9 mouse cellular contexts compared by ENCODE assay signal in genomic region chr13:49581541-49582530, GRCm38 (mm10). TPM values are rescaled to one million over a fixed set of nuclear protein-coding genes. Genes with fewer than 3 reads are reported as not detected.
A peak's percentile ranks its signal among the peaks of the same experiment; 100 is the strongest.
DNase-seq lines count a peak whose midpoint lies in the region; ATAC-seq and TF ChIP-seq lines count a peak whose summit lies in the region.
"Had no signal": no experiment of that assay in that cellular context is flagged by ENCODE, and none has a peak within 500 bp of the region (broad histone marks: within the 10 kb centered on the region; RNA-seq: fewer than 3 reads in every experiment).

Omd (plus strand) TSS chr13:49582462.

- no peak within 1 kb of the TSS for H3K4me3 ChIP-seq in hindbrain, postnatal 0 days (ENCODE audit: low read length)

- no peak for TF ChIP-seq CTCF in hindbrain, postnatal 0 days (IDR thresholded peaks at IDR 0.05; ENCODE audit: low read depth)

- peak; percentile 16 for DNase-seq in kidney, adult 11 months
- no peak for DNase-seq in kidney, adult 18-20 months
- DNase-seq in embryo, embryonic 11 days, result peak; percentile 45
- peak; percentile 56 for DNase-seq in hindlimb bud, embryonic 11.5 days (ENCODE audit: extremely low spot score, low read depth, low spot score)
- peak; percentile 35 for DNase-seq in mesoderm, embryonic 11.5 days (ENCODE audit: low read depth, low spot score)
- DNase-seq in adrenal gland, postnatal 4 days (ENCODE audit: low spot score in 2 of 2), result no peak
- no peak for DNase-seq in hindbrain, postnatal 0 days (ENCODE audit: low spot score)
- no peak for DNase-seq in layer of hippocampus, adult 9-11 months

- 76% methylated on average over 8 of the region's 8 CpGs for WGBS in hindbrain, postnatal 0 days

- ATAC-seq in hindbrain, postnatal 0 days, result no peak

- H3K27ac ChIP-seq in hindbrain, postnatal 0 days, result no peak within 1 kb of the TSS

- H3K4me2 ChIP-seq in hindbrain, postnatal 0 days (ENCODE audit: low read depth, low read length), result no peak within 1 kb of the TSS
- H3K4me2 ChIP-seq: liver, embryonic 11.5 days had no signal

- H3K9me3 ChIP-seq in hindbrain, postnatal 0 days (ENCODE audit: low read length), result no peaks in the 10 kb centered on the region

- no peaks in the 10 kb centered on the region for H3K36me3 ChIP-seq in hindbrain, postnatal 0 days (ENCODE audit: insufficient read depth, low read length)

- H3K9ac ChIP-seq in hindbrain, postnatal 0 days (replicated peaks; ENCODE audit: low read length), result no peak within 1 kb of the TSS

- no peaks in the 10 kb centered on the region for H3K4me1 ChIP-seq in hindbrain, postnatal 0 days (ENCODE audit: insufficient read depth, low read length)

- H3K27me3 ChIP-seq in hindbrain, postnatal 0 days (ENCODE audit: insufficient read depth, low read length), result no peaks in the 10 kb centered on the region

RNA-seq across cellular contexts. Expression of gene Omd, which starts in this region (rescaled TPM):
- 1 to 10 TPM; 1.5 to 1.7 TPM for total RNA-seq in adrenal gland, postnatal 4 days (2021)
- 1.4 and 1.5 TPM in 2 replicates for total RNA-seq in hindbrain, postnatal 0 days (2014; rRNA removed)
- 1.4 and 2.0 TPM in 2 replicates for polyA plus RNA-seq in hindbrain, postnatal 0 days (2015; fragmentation: Nextera tagmentation; extraction: Ambion mirVana)

Comparison
In these comparisons a context has a peak if more than half of its experiments do, and no peak if none do; other contexts are left out.
1. DNase-seq: peak in kidney, adult 11 months (single experiment), embryo, embryonic 11 days (single experiment), hindlimb bud, embryonic 11.5 days (single experiment) and mesoderm, embryonic 11.5 days (single experiment); none in kidney, adult 18-20 months (single experiment), adrenal gland, postnatal 4 days (0 of 2), hindbrain, postnatal 0 days (single experiment) and layer of hippocampus, adult 9-11 months (single experiment).